Mouse (Mus musculus) spleen, embryonic (tissue): ENCODE measurements at regions not wholly inside any gene's neighbourhood (a gene's known extent, or its start where the extent isn't known, plus 50 kb on each side); places are given as distances from the start of the nearest gene placed in this dataset.

Experiments used
- CTCF ChIA-PET: fragments of 350-600 bp; sonication (Branson Sonifier 250); formaldehyde crosslinking; loops from one replicate; lab custom pipeline; 2022; lab: Charles Lee

GRCm38 (mm10) chr14:23237376-23237775, 776.9 kb downstream of the Kcnma1 start:
- CTCF ChIA-PET, result no interaction called here

GRCm38 (mm10) chr14:23198676-23199075, 815.6 kb downstream of the Kcnma1 start:
- CTCF ChIA-PET, result no interaction called here

- CTCF ChIA-PET, result interaction anchor here (0.5 kb wide), 1 partner anchor 89 kb away, joined by 3 read pairs; no protein-coding TSS in a partner anchor
Observed at GRCm38 (mm10) chr14:23194569-23195529, 819.4 kb downstream of the Kcnma1 start.

- CTCF ChIA-PET, result no interaction called here
Observed at GRCm38 (mm10) chr14:23192566-23192965, 821.7 kb downstream of the Kcnma1 start.

- CTCF ChIA-PET, result no interaction called here
Observed at GRCm38 (mm10) chr14:23185359-23185758, 828.9 kb downstream of the Kcnma1 start.

- CTCF ChIA-PET, result no interaction called here
Observed at GRCm38 (mm10) chr14:23169346-23169745, 844.9 kb downstream of the Kcnma1 start.

- CTCF ChIA-PET, result no interaction called here
Observed at GRCm38 (mm10) chr14:23160567-23160966, 853.7 kb downstream of the Kcnma1 start.

- CTCF ChIA-PET, result no interaction called here
Observed at GRCm38 (mm10) chr14:23150431-23150830, 863.9 kb downstream of the Kcnma1 start.

GRCm38 (mm10) chr14:23146981-23147380, 867.3 kb downstream of the Kcnma1 start:
- CTCF ChIA-PET, result no interaction called here

GRCm38 (mm10) chr14:23140385-23140784, 873.9 kb downstream of the Kcnma1 start:
- CTCF ChIA-PET, result no interaction called here

- CTCF ChIA-PET, result no interaction called here
Observed at GRCm38 (mm10) chr14:23134723-23135122, 879.6 kb downstream of the Kcnma1 start.

GRCm38 (mm10) chr14:23131736-23132519, 882.4 kb downstream of the Kcnma1 start:
- CTCF ChIA-PET, result no interaction called here

GRCm38 (mm10) chr14:23115889-23116510, 898.3 kb downstream of the Kcnma1 start:
- CTCF ChIA-PET, result no interaction called here

GRCm38 (mm10) chr14:23114910-23115309, 899.4 kb downstream of the Kcnma1 start:
- CTCF ChIA-PET, result no interaction called here

- CTCF ChIA-PET, result no interaction called here
Observed at GRCm38 (mm10) chr14:23114456-23114855, 899.8 kb downstream of the Kcnma1 start.

GRCm38 (mm10) chr14:23112369-23112768, 901.9 kb downstream of the Kcnma1 start:
- CTCF ChIA-PET, result no interaction called here

GRCm38 (mm10) chr14:23108590-23108989, 905.7 kb downstream of the Kcnma1 start:
- CTCF ChIA-PET, result no interaction called here

GRCm38 (mm10) chr14:23107466-23107865, 906.8 kb downstream of the Kcnma1 start:
- CTCF ChIA-PET, result no interaction called here
